Comparison of ENCODE assay signal across 13 mouse cellular contexts in genomic region chr7:19831837-19832236, GRCm38 (mm10). TPM values are rescaled to one million over a fixed set of nuclear protein-coding genes. Genes with fewer than 3 reads are reported as not detected.
DNase-seq lines count a peak whose midpoint lies in the region; ATAC-seq and TF ChIP-seq lines count a peak whose summit lies in the region.
"Had no signal": no experiment of that assay in that cellular context is flagged by ENCODE, and none has a peak within 500 bp of the region (broad histone marks: within the 10 kb centered on the region; RNA-seq: fewer than 3 reads in every experiment).

No protein-coding gene starts in this region.

- H3K4me3 ChIP-seq in hindbrain, postnatal 0 days (ENCODE audit: low read length): no peak overlapping the region
- no peak overlapping the region for H3K4me3 ChIP-seq in hindbrain, embryonic 13.5 days
- H3K4me3 ChIP-seq in C2C12 (ENCODE audit: insufficient read depth, poor library complexity, severe bottlenecking) (no peak overlapping the region), macrophage (ENCODE audit: inconsistent target) (no peak overlapping the region)
- H3K4me3 ChIP-seq: liver, embryonic 15.5 days had no signal

- no peaks in the 10 kb centered on the region for H3K27me3 ChIP-seq in hindbrain, postnatal 0 days (ENCODE audit: insufficient read depth, low read length)
- 0 out of 2 replicates have a peak, but pooled peaks cover 4% of the 10 kb centered on the region for H3K27me3 ChIP-seq in hindbrain, embryonic 13.5 days
- no peaks in the 10 kb centered on the region for H3K27me3 ChIP-seq in C2C12 (ENCODE audit: control insufficient read depth, insufficient read depth, insufficient read length)
- H3K27me3 ChIP-seq: liver, embryonic 15.5 days had no signal

- no peaks in the 10 kb centered on the region for H3K9me3 ChIP-seq in hindbrain, postnatal 0 days (ENCODE audit: low read length)
- no peaks in the 10 kb centered on the region for H3K9me3 ChIP-seq in hindbrain, embryonic 13.5 days
- H3K9me3 ChIP-seq: liver, embryonic 15.5 days had no signal

- no peak for DNase-seq in hindbrain, postnatal 0 days (ENCODE audit: low spot score)
- DNase-seq in adrenal gland, postnatal 25 days: peak; percentile 45
- DNase-seq in left cerebral cortex, postnatal 4 days: no peak
- DNase-seq in frontal cortex, postnatal 10 days (ENCODE audit: low spot score in 2 of 2): no peak
- DNase-seq: heart, postnatal 14 days; right cerebral cortex, postnatal 4 days; thymus, postnatal 14 days had no signal

- 0 out of 2 replicates have a peak, but pooled peaks cover 3% of the 10 kb centered on the region for H3K4me1 ChIP-seq in hindbrain, postnatal 0 days (ENCODE audit: insufficient read depth, low read length)
- no peaks in the 10 kb centered on the region for H3K4me1 ChIP-seq in hindbrain, embryonic 13.5 days (replicated peaks)

- WGBS in hindbrain, postnatal 0 days: 53% methylated on average over 9 of the region's 9 CpGs
- 70% methylated on average over 9 of the region's 9 CpGs for WGBS in hindbrain, embryonic 13.5 days
- WGBS in macrophage (ENCODE audit: missing documents): 60% methylated on average over 9 of the region's 9 CpGs

- H3K9ac ChIP-seq in hindbrain, postnatal 0 days (replicated peaks; ENCODE audit: low read length): no peak overlapping the region
- no peak overlapping the region for H3K9ac ChIP-seq in hindbrain, embryonic 13.5 days
- H3K9ac ChIP-seq: liver, embryonic 15.5 days had no signal

- H3ac ChIP-seq in C2C12 (ENCODE audit: control insufficient read depth, insufficient read length, low read depth): no peak overlapping the region

- no peaks in the 10 kb centered on the region for H3K36me3 ChIP-seq in hindbrain, postnatal 0 days (ENCODE audit: insufficient read depth, low read length)
- no peaks in the 10 kb centered on the region for H3K36me3 ChIP-seq in hindbrain, embryonic 13.5 days
- H3K36me3 ChIP-seq in C2C12 (ENCODE audit: control insufficient read depth, insufficient read depth): no peaks in the 10 kb centered on the region
- no peaks in the 10 kb centered on the region for H3K36me3 ChIP-seq in macrophage (ENCODE audit: inconsistent target)
- H3K36me3 ChIP-seq: liver, embryonic 15.5 days had no signal

- H3K4me2 ChIP-seq in hindbrain, postnatal 0 days (ENCODE audit: low read depth, low read length): no peak overlapping the region
- H3K4me2 ChIP-seq in hindbrain, embryonic 13.5 days: no peak overlapping the region
- H3K4me2 ChIP-seq: liver, embryonic 15.5 days had no signal

- ATAC-seq in hindbrain, postnatal 0 days: peak; percentile 45; the same call in 1 of the 2 replicates
- ATAC-seq in hindbrain, embryonic 13.5 days (ENCODE audit: low FRiP score): no peak

- TF ChIP-seq CTCF in hindbrain, postnatal 0 days (IDR thresholded peaks at IDR 0.05; ENCODE audit: low read depth): no peak
- TF ChIP-seq CTCF in C2C12 (IDR thresholded peaks at IDR 0.05; ENCODE audit: control insufficient read depth, insufficient read depth, insufficient read length): no peak

- H3K27ac ChIP-seq in hindbrain, postnatal 0 days: no peak overlapping the region
- no peak overlapping the region for H3K27ac ChIP-seq in hindbrain, embryonic 13.5 days
- peak overlapping the region; percentile 90 for H3K27ac ChIP-seq in macrophage

- H3K79me2 ChIP-seq in C2C12 (ENCODE audit: control insufficient read depth, insufficient read depth): no peaks in the 10 kb centered on the region
- H3K79me2 ChIP-seq in macrophage (ENCODE audit: inconsistent target): no peaks in the 10 kb centered on the region

- no peaks in the 10 kb centered on the region for H3K79me3 ChIP-seq in C2C12 (ENCODE audit: low read depth)

- intact Hi-C loops in left cerebral cortex, postnatal 4 days (cut with DNase I): no loop called here

TF ChIP-seq in C2C12, 6 proteins besides CTCF, POLR2A, EP300 and RAD21:
- peak; percentile 26 for TF ChIP-seq USF1 (IDR thresholded peaks at IDR 0.05; ENCODE audit: low read depth)
- no peak for TF ChIP-seq CEBPB (IDR thresholded peaks at IDR 0.05; ENCODE audit: low read depth)
- no peak for TF ChIP-seq FOSL1 (IDR thresholded peaks at IDR 0.05; ENCODE audit: insufficient read depth, low read length, poor library complexity, severe bottlenecking)
TF ChIP-seq in C2C12: peak in this region for 1.

RNA-seq across cellular contexts. Expression of gene Bcl3, which starts 9.3 kb away (rescaled TPM):
- 0.40 and 0.89 TPM in 2 replicates for total RNA-seq in hindbrain, postnatal 0 days (2014; rRNA removed)
- polyA plus RNA-seq in hindbrain, postnatal 0 days (2015; fragmentation: Nextera tagmentation; extraction: Ambion mirVana): 0.66 and 1.1 TPM in 2 replicates
- polyA plus RNA-seq in hindbrain, embryonic 13.5 days (2015; fragmentation: Nextera tagmentation; extraction: Ambion mirVana): 0.60 and 1.5 TPM in 2 replicates
- polyA plus RNA-seq in C2C12 (2012; fragmentation: generic; extraction: Trizol): 7.8 TPM
- 26.5 and 34.5 TPM in 2 replicates for total RNA-seq in adrenal gland, postnatal 25 days (2021)
- total RNA-seq in macrophage (2018; cell fraction: chromatin; rRNA removed): 100 to 1,000 TPM in 19 of 26 experiments, 10 to 100 TPM in 7; 42.2 to 379 (median 140) TPM
- 100 to 1,000 TPM in 3 of 26 experiments, 10 to 100 TPM in 23; 34.3 to 219 (median 64.3) TPM for total RNA-seq in macrophage (2018; cell fraction: cytosol; rRNA removed)
- total RNA-seq in macrophage (2018; cell fraction: nucleus; rRNA removed): 100 to 1,000 TPM in 12 of 26 experiments, 10 to 100 TPM in 14; 38.6 to 381 (median 86.0) TPM
- 11.2 to 30.9 TPM (median 23.0 TPM) in 3 replicates for polyA plus RNA-seq in macrophage (2018)
- total RNA-seq in left cerebral cortex, postnatal 4 days (2021): 1 to 10 TPM in 1 of 2 experiments, under 1 TPM in 1; 0.76 to 1.3 TPM

RNA-seq across cellular contexts. Expression of gene Gm19345, which starts 20.0 kb away (rescaled TPM):
- total RNA-seq in hindbrain, postnatal 0 days (2014; rRNA removed): 41.5 and 53.7 TPM in 2 replicates
- polyA plus RNA-seq in hindbrain, postnatal 0 days (2015; fragmentation: Nextera tagmentation; extraction: Ambion mirVana): 14.6 and 16.1 TPM in 2 replicates
- polyA plus RNA-seq in hindbrain, embryonic 13.5 days (2015; fragmentation: Nextera tagmentation; extraction: Ambion mirVana): 7.6 and 9.3 TPM in 2 replicates
- not detected for polyA plus RNA-seq in C2C12 (2012; fragmentation: generic; extraction: Trizol)
- 0.55 and 1.6 TPM in 2 replicates for total RNA-seq in adrenal gland, postnatal 25 days (2021)
- 1 to 10 TPM in 1 of 26 experiments, under 1 TPM in 3, not detected in 22; 0.53 to 1.4 (median 0.89) TPM for total RNA-seq in macrophage (2018; cell fraction: chromatin; rRNA removed)
- under 1 TPM in 2 of 26 experiments, not detected in 24; 0.11 to 0.14 TPM for total RNA-seq in macrophage (2018; cell fraction: cytosol; rRNA removed)
- under 1 TPM in 5 of 26 experiments, not detected in 21; 0.54 to 0.77 (median 0.65) TPM for total RNA-seq in macrophage (2018; cell fraction: nucleus; rRNA removed)
- not detected in 3 replicates for polyA plus RNA-seq in macrophage (2018)
- total RNA-seq in left cerebral cortex, postnatal 4 days (2021): 10 to 100 TPM; 14.8 to 15.9 TPM
- total RNA-seq: heart, postnatal 14 days had no signal
- polyA plus RNA-seq: liver, embryonic 15.5 days had no signal

RNA-seq across cellular contexts. Expression of gene Ceacam16, which starts 29.3 kb away (rescaled TPM):
- total RNA-seq in hindbrain, postnatal 0 days (2014; rRNA removed): not detected in 2 replicates
- polyA plus RNA-seq in hindbrain, postnatal 0 days (2015; fragmentation: Nextera tagmentation; extraction: Ambion mirVana): 0.86 and 0.89 TPM in 2 replicates
- 0.48 and 0.58 TPM in 2 replicates for polyA plus RNA-seq in hindbrain, embryonic 13.5 days (2015; fragmentation: Nextera tagmentation; extraction: Ambion mirVana)
- polyA plus RNA-seq in C2C12 (2012; fragmentation: generic; extraction: Trizol) (not detected), macrophage (2018) (0.18 to 0.82 TPM (median 0.22 TPM) in 3 replicates)
- total RNA-seq in adrenal gland, postnatal 25 days (2021): not detected in 2 replicates
- total RNA-seq in macrophage (2018; cell fraction: chromatin; rRNA removed): 10 to 100 TPM in 1 of 26 experiments, 1 to 10 TPM in 25; 2.7 to 11.9 (median 5.6) TPM
- 1 to 10 TPM in 1 of 26 experiments, under 1 TPM in 25; 0.20 to 1.1 (median 0.32) TPM for total RNA-seq in macrophage (2018; cell fraction: cytosol; rRNA removed)
- total RNA-seq in macrophage (2018; cell fraction: nucleus; rRNA removed): 1 to 10 TPM; 1.7 to 7.0 (median 3.7) TPM
- not detected for total RNA-seq in left cerebral cortex, postnatal 4 days (2021)
- total RNA-seq: layer of hippocampus, adult 8-10 months had no signal
- polyA plus RNA-seq: liver, embryonic 15.5 days; neural tube, embryonic 11.5 days had no signal

RNA-seq across cellular contexts. Expression of gene Cblc, which starts 35.2 kb away (rescaled TPM):
- not detected in 2 replicates for total RNA-seq in hindbrain, postnatal 0 days (2014; rRNA removed)
- polyA plus RNA-seq in hindbrain, postnatal 0 days (2015; fragmentation: Nextera tagmentation; extraction: Ambion mirVana): 0.46 and 0.55 TPM in 2 replicates
- polyA plus RNA-seq in hindbrain, embryonic 13.5 days (2015; fragmentation: Nextera tagmentation; extraction: Ambion mirVana): not detected in 2 replicates
- polyA plus RNA-seq in C2C12 (2012; fragmentation: generic; extraction: Trizol) (not detected), macrophage (2018) (not detected in 3 replicates)
- total RNA-seq in adrenal gland, postnatal 25 days (2021): 0.55 TPM in 1 of 2 replicates, not detected in the other
- not detected for total RNA-seq in macrophage (2018; cell fraction: chromatin; rRNA removed)
- not detected for total RNA-seq in macrophage (2018; cell fraction: cytosol; rRNA removed)
- total RNA-seq in macrophage (2018; cell fraction: nucleus; rRNA removed): 1 to 10 TPM in 1 of 26 experiments, not detected in 25; 1.5 TPM
- under 1 TPM in 1 of 2 experiments, not detected in 1; 0.93 TPM for total RNA-seq in left cerebral cortex, postnatal 4 days (2021)
- total RNA-seq: heart, postnatal 14 days; layer of hippocampus, adult 8-10 months had no signal

RNA-seq across cellular contexts. Expression of gene Ceacam19, which starts 55.9 kb away (rescaled TPM):
- total RNA-seq in hindbrain, postnatal 0 days (2014; rRNA removed): not detected in 2 replicates
- polyA plus RNA-seq in hindbrain, postnatal 0 days (2015; fragmentation: Nextera tagmentation; extraction: Ambion mirVana): not detected in 2 replicates
- polyA plus RNA-seq in hindbrain, embryonic 13.5 days (2015; fragmentation: Nextera tagmentation; extraction: Ambion mirVana): not detected in 2 replicates
- not detected for polyA plus RNA-seq in C2C12 (2012; fragmentation: generic; extraction: Trizol)
- not detected in 2 replicates for total RNA-seq in adrenal gland, postnatal 25 days (2021)
- under 1 TPM in 10 of 26 experiments, not detected in 16; 0.18 to 0.30 (median 0.22) TPM for total RNA-seq in macrophage (2018; cell fraction: chromatin; rRNA removed)
- under 1 TPM in 25 of 26 experiments, not detected in 1; 0.05 to 0.69 (median 0.23) TPM for total RNA-seq in macrophage (2018; cell fraction: cytosol; rRNA removed)
- under 1 TPM in 16 of 26 experiments, not detected in 10; 0.17 to 0.87 (median 0.36) TPM for total RNA-seq in macrophage (2018; cell fraction: nucleus; rRNA removed)
- polyA plus RNA-seq in macrophage (2018): 0.23 TPM in 2 of 3 replicates, not detected in the other
- total RNA-seq in left cerebral cortex, postnatal 4 days (2021): not detected
- total RNA-seq: heart, postnatal 14 days; layer of hippocampus, adult 8-10 months had no signal
- polyA plus RNA-seq: liver, embryonic 15.5 days; neural tube, embryonic 11.5 days had no signal
